Mouse (Mus musculus) thymus, postnatal 36 days (tissue): ENCODE measurements at regions not wholly inside any gene's neighbourhood (a gene's known extent, or its start where the extent isn't known, plus 50 kb on each side); places are given as distances from the start of the nearest gene placed in this dataset.
"Not testable (repeated sequence)": the region's sequence is repeated elsewhere in the genome, so short reads cannot be mapped to it uniquely, and the experiment has no call there.

ENCODE experiments used
- DNase-seq, 2 experiments: peaks; one replicate each; pipeline ENCODE4 v3.0.0; 2022; ENCODE audit warnings: mixed read lengths in 2 of 2

DNA sequence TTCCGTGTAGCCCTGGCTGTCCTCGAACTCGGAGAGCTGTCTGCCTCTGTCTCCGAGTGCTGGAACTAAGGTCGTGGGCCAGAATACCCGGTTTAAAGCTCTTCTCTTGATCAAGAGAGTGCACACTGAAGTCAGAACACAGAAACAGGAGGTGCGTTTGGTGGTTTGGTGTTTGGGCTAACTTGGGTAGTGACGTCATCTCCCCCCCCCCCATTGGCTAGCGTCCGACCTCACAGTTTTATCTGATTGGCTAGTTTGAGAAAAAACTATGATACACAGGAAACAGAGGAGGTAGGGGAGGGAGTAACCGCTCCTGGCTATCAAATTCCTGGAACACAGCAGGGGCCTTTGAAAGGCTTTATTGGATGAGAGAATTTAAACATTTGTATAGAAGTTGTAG, 60.2 kb upstream of the Pim1 start:
- no peak for DNase-seq

GRCm38 (mm10) chr17:29430806-29431205, 59.7 kb upstream of the Pim1 start:
- DNase-seq: no peak

- DNase-seq: peak in 1 of 2 experiments; percentile 17
Measured at GRCm38 (mm10) chr17:29431553-29432297, 58.8 kb upstream of the Pim1 start.

- no peak for DNase-seq
Measured at GRCm38 (mm10) chr17:29432666-29433065, 57.9 kb upstream of the Pim1 start.

- DNase-seq: no peak
Measured at GRCm38 (mm10) chr17:29433370-29433769, 57.2 kb upstream of the Pim1 start.

- DNase-seq: no peak
Measured at GRCm38 (mm10) chr17:29434074-29434944, 56.2 kb upstream of the Pim1 start.

GRCm38 (mm10) chr17:29435345-29436006, 55.1 kb upstream of the Pim1 start:
- no peak for DNase-seq

DNA sequence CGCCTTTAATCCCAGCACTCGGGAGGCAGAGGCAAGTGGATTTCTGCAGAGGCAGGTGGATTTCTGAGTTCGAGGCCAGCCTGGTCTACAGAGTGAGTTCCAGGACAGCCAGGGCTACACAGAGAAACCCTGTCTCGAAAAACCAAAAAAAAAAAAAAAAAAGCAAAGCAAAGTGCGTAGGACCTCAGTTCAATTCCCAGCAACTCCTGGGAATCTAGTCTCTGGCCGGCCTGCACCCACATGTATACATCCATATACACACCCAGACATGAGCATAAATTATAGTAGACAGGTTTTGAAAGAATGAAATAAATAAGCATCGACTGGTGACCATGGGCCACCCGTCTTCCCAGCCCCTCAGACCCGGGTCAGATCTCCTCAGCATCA, 54.1 kb upstream of the Pim1 start:
- not testable (repeated sequence) for DNase-seq

DNA sequence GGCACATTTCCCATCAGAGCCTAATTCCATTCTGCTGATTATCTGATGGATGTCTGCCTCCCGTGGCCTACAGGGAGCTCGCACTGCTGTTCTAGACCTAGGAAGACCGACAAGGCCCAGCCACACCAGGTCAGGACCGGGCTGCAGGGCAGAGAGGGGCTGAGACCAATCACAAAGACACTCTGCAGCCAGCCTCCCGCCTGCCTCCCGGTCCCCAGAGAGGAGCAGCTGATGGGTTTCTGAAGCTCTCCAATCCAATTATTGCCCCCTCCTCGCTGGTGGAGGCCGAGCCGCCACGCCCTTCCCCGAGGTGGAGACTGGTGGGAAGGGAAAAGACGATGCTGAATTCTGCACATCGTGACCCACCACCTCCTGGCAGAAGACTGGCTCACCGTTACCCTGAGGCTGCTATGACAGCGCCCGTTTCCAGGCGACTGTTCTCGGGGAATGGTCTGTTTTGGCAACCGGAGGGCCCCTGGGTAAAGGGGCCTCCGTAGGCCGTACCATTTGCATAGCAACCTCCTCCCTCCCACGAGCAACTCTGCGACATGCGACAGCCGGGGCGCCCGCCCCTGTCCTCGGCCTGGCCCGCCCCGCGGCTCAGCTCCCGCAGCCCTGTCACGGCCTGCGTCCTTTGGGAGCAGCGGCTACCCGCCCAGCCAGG, 53.5 kb upstream of the Pim1 start:
- DNase-seq: peak; percentile 57 to 72

DNA sequence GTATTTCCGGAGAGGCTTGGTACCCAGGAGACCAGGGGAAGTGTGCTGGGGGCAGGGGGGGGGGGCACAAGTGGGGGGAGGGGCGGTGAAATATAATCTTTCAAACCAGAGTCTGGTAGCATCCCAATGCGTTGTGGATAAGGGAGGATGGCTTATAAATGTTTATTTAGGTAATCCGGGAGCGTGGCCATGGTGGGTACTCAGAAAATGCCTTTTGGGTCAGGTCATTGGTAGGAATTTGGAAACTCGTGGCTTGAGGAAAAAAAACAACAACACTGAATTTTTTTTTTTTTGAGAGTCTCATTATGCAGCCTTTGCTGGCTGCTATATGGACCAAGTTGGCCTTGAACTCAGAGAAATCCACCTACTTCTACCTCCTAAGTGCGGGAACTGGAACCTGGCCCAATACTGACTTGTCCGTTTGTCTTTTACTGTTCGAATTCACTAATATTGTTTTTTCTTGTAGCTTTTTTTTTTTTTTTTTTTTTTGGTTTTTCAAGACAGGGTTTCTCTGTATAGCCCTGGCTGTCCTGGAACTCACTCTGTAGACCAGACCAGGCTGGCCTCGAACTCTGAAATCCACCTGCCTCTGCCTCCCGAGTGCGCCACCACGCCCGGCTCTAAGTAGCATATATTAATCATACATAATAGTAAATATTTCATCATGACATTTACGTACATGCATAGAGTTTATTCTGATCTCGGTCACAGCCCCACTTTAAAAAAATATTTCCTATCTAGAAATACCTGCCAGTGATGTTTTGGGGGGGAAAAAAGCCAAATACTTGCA, 52.8 kb upstream of the Pim1 start:
- no peak for DNase-seq

DNA sequence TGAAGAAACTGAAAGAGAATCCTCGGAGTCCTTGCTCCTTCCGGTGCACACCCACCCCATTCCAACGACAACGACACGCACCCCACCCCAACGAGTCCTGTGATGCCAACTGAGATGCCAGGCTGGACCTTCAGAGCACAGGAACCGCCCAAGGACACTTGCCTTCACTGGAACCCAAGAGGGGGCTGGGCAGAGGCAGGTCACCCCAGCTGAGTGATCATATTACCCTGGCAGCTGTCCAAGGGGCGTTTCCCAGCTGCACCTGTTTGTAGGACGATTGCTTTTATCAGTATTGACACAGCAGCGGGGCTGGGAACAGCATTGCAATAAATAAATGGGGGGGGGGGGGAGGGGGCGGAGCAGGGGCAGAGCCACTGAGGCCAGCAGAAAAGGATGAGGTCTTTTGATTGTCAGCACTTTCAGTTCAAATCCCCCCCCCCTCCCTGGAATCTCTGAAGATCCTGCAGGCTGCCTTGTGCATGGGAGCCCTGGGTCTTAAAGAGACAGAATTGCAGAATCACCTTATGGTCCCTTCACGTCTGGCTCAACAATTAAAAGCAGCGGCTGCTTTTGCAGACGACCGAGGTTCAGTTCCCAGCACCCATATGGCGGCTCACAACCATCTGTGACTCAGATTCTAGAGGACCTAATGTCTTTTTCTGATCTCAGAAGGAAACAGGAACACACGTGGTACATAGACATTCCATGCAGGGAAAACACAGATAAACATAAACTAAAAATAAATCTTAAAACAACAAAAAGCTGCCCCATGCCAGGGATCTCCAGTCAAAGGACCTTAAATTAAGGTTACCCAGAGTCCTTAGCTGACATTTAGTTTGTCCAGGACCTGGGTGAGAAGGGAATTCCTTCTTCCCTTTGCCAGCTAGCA, 52.0 kb upstream of the Pim1 start:
- peak; percentile 24 to 43 for DNase-seq

DNA sequence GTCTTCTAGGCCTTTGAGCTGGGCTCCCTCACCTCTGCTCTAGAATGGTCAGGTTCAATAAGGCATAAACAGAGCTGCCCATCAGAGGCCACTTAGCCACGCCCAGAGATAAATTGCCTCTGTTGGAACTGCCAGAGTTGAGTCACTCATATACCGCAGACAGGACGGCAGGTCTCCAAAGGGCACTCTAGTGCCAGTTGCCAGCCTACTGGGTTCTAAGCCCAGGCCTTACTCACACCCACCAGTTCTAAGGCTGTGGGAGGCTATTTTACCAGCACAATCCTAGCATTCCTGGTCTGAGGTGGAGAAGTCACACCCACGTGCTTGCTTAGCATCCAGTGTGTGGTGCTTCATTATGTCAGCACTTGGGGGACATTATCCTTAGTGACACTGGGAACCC, 50.6 kb upstream of the Pim1 start:
- no peak for DNase-seq

- DNase-seq: no peak
Measured at GRCm38 (mm10) chr17:29440490-29440889, 50.1 kb upstream of the Pim1 start.
